Mouse (Mus musculus): ENCODE data around the gene Foxp1. TPM values are rescaled to one million over a fixed set of nuclear protein-coding genes. Genes with fewer than 3 reads are reported as not detected.

The Foxp1 gene
- total and polyA plus RNA-seq, 2 experiments from 2014 or later: 112 to 167 TPM

- no peak for ATAC-seq
- TF ChIP-seq CTCF (IDR thresholded peaks at IDR 0.05; ENCODE audit: low read depth): no peak
- H3K36me3 ChIP-seq (ENCODE audit: insufficient read depth): no peaks in the 10 kb centered on the region
- 92% methylated on average over 6 of the region's 6 CpGs for WGBS
- H3K27me3 ChIP-seq (ENCODE audit: insufficient read depth, low read length): no peaks in the 10 kb centered on the region
- no peak overlapping the region for H3K4me3 ChIP-seq (ENCODE audit: low read depth, low read length)
- no peaks in the 10 kb centered on the region for H3K4me1 ChIP-seq (ENCODE audit: insufficient read depth)
- H3K9me3 ChIP-seq (ENCODE audit: low read length): no peaks in the 10 kb centered on the region
- no peak overlapping the region for H3K27ac ChIP-seq (ENCODE audit: low read depth, low read length)
- no peak for DNase-seq
- no peak overlapping the region for H3K4me2 ChIP-seq (ENCODE audit: low read depth)
- no peak overlapping the region for H3K9ac ChIP-seq
Observed at GRCm38 (mm10) chr6:98959333-98959732, 563.2 kb downstream of the Foxp1 start.

- Histone ChIP-seq H3K36me3 (ENCODE audit: insufficient read depth) (peaks cover 5% of the 10 kb centered on the region; the same call in 1 of the 2 replicates), H3K4me2 (ENCODE audit: low read depth) (no peak overlapping the region), H3K9me3 (ENCODE audit: low read length) (no peaks in the 10 kb centered on the region), H3K4me1 (ENCODE audit: insufficient read depth) (no peaks in the 10 kb centered on the region), H3K27ac (ENCODE audit: low read depth, low read length) (peak overlapping the region; percentile 45; the same call in 1 of the 2 replicates), H3K27me3 (ENCODE audit: insufficient read depth, low read length) (no peaks in the 10 kb centered on the region), H3K9ac (no peak overlapping the region), H3K4me3 (ENCODE audit: low read depth, low read length) (no peak overlapping the region)
- TF ChIP-seq CTCF (IDR thresholded peaks at IDR 0.05; ENCODE audit: low read depth): no peak
- DNase-seq (no peak), ATAC-seq (peak; percentile 69)
- 79% methylated on average over 9 of the region's 9 CpGs for WGBS
Observed at GRCm38 (mm10) chr6:98956522-98957169, 565.9 kb downstream of the Foxp1 start.

GRCm38 (mm10) chr6:98955706-98956105, 566.8 kb downstream of the Foxp1 start:
- Histone ChIP-seq H3K4me2 (ENCODE audit: low read depth) (no peak overlapping the region), H3K36me3 (ENCODE audit: insufficient read depth) (peaks cover 5% of the 10 kb centered on the region; the same call in 1 of the 2 replicates), H3K9me3 (ENCODE audit: low read length) (no peaks in the 10 kb centered on the region), H3K9ac (no peak overlapping the region), H3K4me3 (ENCODE audit: low read depth, low read length) (no peak overlapping the region), H3K4me1 (ENCODE audit: insufficient read depth) (no peaks in the 10 kb centered on the region), H3K27ac (ENCODE audit: low read depth, low read length) (no peak overlapping the region), H3K27me3 (ENCODE audit: insufficient read depth, low read length) (no peaks in the 10 kb centered on the region)
- TF ChIP-seq CTCF (IDR thresholded peaks at IDR 0.05; ENCODE audit: low read depth): no peak
- 65% methylated on average over 6 of the region's 6 CpGs for WGBS
- ATAC-seq: no peak
- no peak for DNase-seq

- Histone ChIP-seq H3K4me3 (ENCODE audit: low read depth, low read length) (no peak overlapping the region), H3K9ac (no peak overlapping the region), H3K9me3 (ENCODE audit: low read length) (no peaks in the 10 kb centered on the region), H3K4me1 (ENCODE audit: insufficient read depth) (no peaks in the 10 kb centered on the region), H3K27me3 (ENCODE audit: insufficient read depth, low read length) (no peaks in the 10 kb centered on the region), H3K36me3 (ENCODE audit: insufficient read depth) (peaks cover 5% of the 10 kb centered on the region; the same call in 1 of the 2 replicates), H3K27ac (ENCODE audit: low read depth, low read length) (no peak overlapping the region), H3K4me2 (ENCODE audit: low read depth) (no peak overlapping the region)
- ATAC-seq: no peak
- 95% methylated on average over 5 of the region's 5 CpGs for WGBS
- no peak for TF ChIP-seq CTCF (IDR thresholded peaks at IDR 0.05; ENCODE audit: low read depth)
- DNase-seq: no peak
Observed at GRCm38 (mm10) chr6:98954439-98954838, 568.1 kb downstream of the Foxp1 start.

- ATAC-seq: peak; percentile 18; the same call in 1 of the 2 replicates
- WGBS: 27% methylated on average over 6 of the region's 6 CpGs
- no peak for TF ChIP-seq CTCF (IDR thresholded peaks at IDR 0.05; ENCODE audit: low read depth)
- H3K27me3 ChIP-seq (ENCODE audit: insufficient read depth, low read length): no peaks in the 10 kb centered on the region; the same call in 1 of the 2 replicates
- H3K4me1 ChIP-seq (ENCODE audit: insufficient read depth): no peaks in the 10 kb centered on the region
- H3K9ac ChIP-seq: no peak overlapping the region
- peak overlapping the region; percentile 15; the same call in 1 of the 2 replicates for H3K27ac ChIP-seq (ENCODE audit: low read depth, low read length)
- no peaks in the 10 kb centered on the region for H3K9me3 ChIP-seq (ENCODE audit: low read length)
- H3K36me3 ChIP-seq (ENCODE audit: insufficient read depth): peaks cover 5% of the 10 kb centered on the region
- H3K4me3 ChIP-seq (ENCODE audit: low read depth, low read length): no peak overlapping the region
- DNase-seq: no peak
- H3K4me2 ChIP-seq (ENCODE audit: low read depth): no peak overlapping the region
Observed at GRCm38 (mm10) chr6:98949703-98950191, 572.8 kb downstream of the Foxp1 start.

GRCm38 (mm10) chr6:98949286-98949685, 573.2 kb downstream of the Foxp1 start:
- 37% methylated on average over 7 of the region's 7 CpGs for WGBS
- Histone ChIP-seq H3K4me1 (ENCODE audit: insufficient read depth) (no peaks in the 10 kb centered on the region), H3K4me3 (ENCODE audit: low read depth, low read length) (no peak overlapping the region), H3K9ac (no peak overlapping the region), H3K4me2 (ENCODE audit: low read depth) (no peak overlapping the region), H3K27ac (ENCODE audit: low read depth, low read length) (no peak overlapping the region), H3K9me3 (ENCODE audit: low read length) (no peaks in the 10 kb centered on the region), H3K27me3 (ENCODE audit: insufficient read depth, low read length) (no peaks in the 10 kb centered on the region; the same call in 1 of the 2 replicates), H3K36me3 (ENCODE audit: insufficient read depth) (peaks cover 5% of the 10 kb centered on the region)
- no peak for TF ChIP-seq CTCF (IDR thresholded peaks at IDR 0.05; ENCODE audit: low read depth)
- no peak for DNase-seq
- no peak for ATAC-seq
